In genomic region chr4:125492706-125493105, GRCm38 (mm10) we compare ENCODE assay signal across 11 mouse cellular contexts. TPM values are rescaled to one million over a fixed set of nuclear protein-coding genes. Genes with fewer than 3 reads are reported as not detected.
DNase-seq lines count a peak whose midpoint lies in the region; ATAC-seq lines count a peak whose summit lies in the region.
"Had no signal": no experiment of that assay in that cellular context is flagged by ENCODE, and none has a peak within 500 bp of the region (broad histone marks: within the 10 kb centered on the region; RNA-seq: fewer than 3 reads in every experiment).

No protein-coding gene starts in this region.

- H3K4me1 ChIP-seq in midbrain, embryonic 13.5 days (replicated peaks) = peaks cover 88% of the 10 kb centered on the region
- peaks cover 87% of the 10 kb centered on the region for H3K4me1 ChIP-seq in midbrain, embryonic 10.5 days
- H3K4me1 ChIP-seq in forebrain, embryonic 13.5 days = peaks cover 98% of the 10 kb centered on the region
- H3K4me1 ChIP-seq in hindbrain, embryonic 13.5 days (replicated peaks) = peaks cover 96% of the 10 kb centered on the region
- peaks cover 96% of the 10 kb centered on the region for H3K4me1 ChIP-seq in neural tube, embryonic 15.5 days

- no peak for ATAC-seq in midbrain, embryonic 13.5 days
- ATAC-seq in forebrain, embryonic 13.5 days = no peak
- ATAC-seq in hindbrain, embryonic 13.5 days (ENCODE audit: low FRiP score) = no peak
- no peak for ATAC-seq in neural tube, embryonic 15.5 days (ENCODE audit: low FRiP score)
- ATAC-seq: lung, postnatal 0 days had no signal

- H3K9ac ChIP-seq in midbrain, embryonic 13.5 days (replicated peaks) = peak overlapping the region; percentile 82
- peak overlapping the region; percentile 83 for H3K9ac ChIP-seq in forebrain, embryonic 13.5 days
- H3K9ac ChIP-seq in hindbrain, embryonic 13.5 days = peak overlapping the region; percentile 88
- peak overlapping the region; percentile 73 for H3K9ac ChIP-seq in neural tube, embryonic 15.5 days (replicated peaks)
- H3K9ac ChIP-seq: embryonic facial prominence, embryonic 15.5 days had no signal

- peak overlapping the region; percentile 61 for H3K4me3 ChIP-seq in midbrain, embryonic 13.5 days (replicated peaks)
- no peak overlapping the region for H3K4me3 ChIP-seq in midbrain, embryonic 10.5 days
- H3K4me3 ChIP-seq in forebrain, embryonic 13.5 days = peak overlapping the region; percentile 57
- peak overlapping the region; percentile 62 for H3K4me3 ChIP-seq in hindbrain, embryonic 13.5 days
- peak overlapping the region; percentile 48 for H3K4me3 ChIP-seq in neural tube, embryonic 15.5 days (replicated peaks)
- H3K4me3 ChIP-seq: gastrocnemius, adult 2 months had no signal

- no peak for DNase-seq in midbrain, embryonic 10.5 days (ENCODE audit: low spot score)
- no peak for DNase-seq in gastrocnemius, adult 18-20 months (ENCODE audit: low spot score)
- DNase-seq in testis, postnatal 10 days (ENCODE audit: low spot score) = no peak
- DNase-seq: gastrocnemius, adult 2 months had no signal

- peak overlapping the region; percentile 83 for H3K4me2 ChIP-seq in midbrain, embryonic 13.5 days (replicated peaks)
- H3K4me2 ChIP-seq in forebrain, embryonic 13.5 days = peak overlapping the region; percentile 72
- peak overlapping the region; percentile 73 for H3K4me2 ChIP-seq in hindbrain, embryonic 13.5 days
- peak overlapping the region; percentile 76 for H3K4me2 ChIP-seq in neural tube, embryonic 15.5 days

- H3K9me3 ChIP-seq in midbrain, embryonic 13.5 days = no peaks in the 10 kb centered on the region
- H3K9me3 ChIP-seq in midbrain, embryonic 10.5 days (replicated peaks) = no peaks in the 10 kb centered on the region
- no peaks in the 10 kb centered on the region for H3K9me3 ChIP-seq in forebrain, embryonic 13.5 days (replicated peaks)
- no peaks in the 10 kb centered on the region for H3K9me3 ChIP-seq in hindbrain, embryonic 13.5 days
- H3K9me3 ChIP-seq in neural tube, embryonic 15.5 days (replicated peaks) = no peaks in the 10 kb centered on the region
- H3K9me3 ChIP-seq: embryonic facial prominence, embryonic 15.5 days had no signal

- H3K27ac ChIP-seq in midbrain, embryonic 13.5 days = peak overlapping the region; percentile 37; the same call in 1 of the 2 replicates
- no peak overlapping the region for H3K27ac ChIP-seq in midbrain, embryonic 10.5 days (replicated peaks)
- peak overlapping the region; percentile 89 for H3K27ac ChIP-seq in forebrain, embryonic 13.5 days
- peak overlapping the region; percentile 94 for H3K27ac ChIP-seq in hindbrain, embryonic 13.5 days
- H3K27ac ChIP-seq in neural tube, embryonic 15.5 days (replicated peaks) = peak overlapping the region; percentile 87
- H3K27ac ChIP-seq: embryonic facial prominence, embryonic 15.5 days; gastrocnemius, adult 2 months had no signal

- peaks cover 96% of the 10 kb centered on the region for H3K27me3 ChIP-seq in midbrain, embryonic 13.5 days
- H3K27me3 ChIP-seq in midbrain, embryonic 10.5 days (ENCODE audit: low read depth, poor library complexity, severe bottlenecking) = peaks cover 100% of the 10 kb centered on the region
- H3K27me3 ChIP-seq in forebrain, embryonic 13.5 days = peaks cover 100% of the 10 kb centered on the region
- H3K27me3 ChIP-seq in hindbrain, embryonic 13.5 days = peaks cover 97% of the 10 kb centered on the region
- H3K27me3 ChIP-seq in neural tube, embryonic 15.5 days (replicated peaks) = peaks cover 71% of the 10 kb centered on the region

- 11% methylated on average over 9 of the region's 9 CpGs for WGBS in midbrain, embryonic 13.5 days
- WGBS in midbrain, embryonic 10.5 days = 27% methylated on average over 9 of the region's 9 CpGs
- WGBS in forebrain, embryonic 13.5 days = 9% methylated on average over 9 of the region's 9 CpGs
- WGBS in hindbrain, embryonic 13.5 days = 10% methylated on average over 9 of the region's 9 CpGs
- WGBS in neural tube, embryonic 15.5 days = 6% methylated on average over 9 of the region's 9 CpGs

- H3K36me3 ChIP-seq in midbrain, embryonic 13.5 days = no peaks in the 10 kb centered on the region
- H3K36me3 ChIP-seq in midbrain, embryonic 10.5 days = no peaks in the 10 kb centered on the region
- H3K36me3 ChIP-seq in forebrain, embryonic 13.5 days (ENCODE audit: poor library complexity, severe bottlenecking) = no peaks in the 10 kb centered on the region
- H3K36me3 ChIP-seq in hindbrain, embryonic 13.5 days = no peaks in the 10 kb centered on the region
- H3K36me3 ChIP-seq in neural tube, embryonic 15.5 days = no peaks in the 10 kb centered on the region
- H3K36me3 ChIP-seq: embryonic facial prominence, embryonic 15.5 days had no signal

RNA-seq across cellular contexts. Expression of gene Grik3, which starts 2.2 kb away (rescaled TPM):
- polyA plus RNA-seq in midbrain, embryonic 13.5 days (2015; fragmentation: Nextera tagmentation; extraction: Ambion mirVana) = 3.1 and 3.6 TPM in 2 replicates
- polyA plus RNA-seq in midbrain, embryonic 10.5 days (2016; fragmentation: Nextera tagmentation; extraction: Ambion mirVana) = 0.31 and 0.34 TPM in 2 replicates
- polyA plus RNA-seq in forebrain, embryonic 13.5 days (2015; fragmentation: Nextera tagmentation; extraction: Ambion mirVana) = 4.7 and 4.9 TPM in 2 replicates
- 3.9 and 4.1 TPM in 2 replicates for polyA plus RNA-seq in hindbrain, embryonic 13.5 days (2015; fragmentation: Nextera tagmentation; extraction: Ambion mirVana)
- polyA plus RNA-seq in neural tube, embryonic 15.5 days (2015; fragmentation: Nextera tagmentation; extraction: Ambion mirVana) = 4.0 and 4.4 TPM in 2 replicates
- under 1 TPM; 0.12 to 0.18 TPM for total RNA-seq in gastrocnemius, adult 18-20 months (2021)
- total RNA-seq: liver, adult 2 months had no signal
- polyA plus RNA-seq: lung, postnatal 0 days had no signal
